Mouse (Mus musculus) lung, embryonic 14.5 days (tissue): ENCODE data around the gene Tacc3. TPM values are rescaled to one million over a fixed set of nuclear protein-coding genes. Genes with fewer than 3 reads are reported as not detected.

Experiments used
- ATAC-seq: fragments of 200-750 bp; cut with Nextera tagmentation; 2 replicates; pipeline ENCODE4 v1.8.0; 2017; ENCODE audit warnings: mild to moderate bottlenecking, moderate TSS enrichment, moderate library complexity; ENCODE audit not compliant: insufficient read depth
- DNase-seq: peaks from one replicate; pipeline ENCODE4 v3.0.0-alpha.2; 2015
- H3K27ac ChIP-seq: fragments of 300-500 bp; sonication (generic); 2 replicates; pipeline ENCODE4 v1.5.1; 2014; ENCODE audit warnings: low read depth, mild to moderate bottlenecking, moderate library complexity
- H3K27me3 ChIP-seq: fragments of 300-500 bp; sonication (generic); 2 replicates; pipeline ENCODE4 v1.6.1; 2014; ENCODE audit warnings: low read length, control low read depth; ENCODE audit not compliant: insufficient read depth
- H3K36me3 ChIP-seq: fragments of 300-500 bp; sonication (generic); 2 replicates; pipeline ENCODE4 v1.6.1; 2014; ENCODE audit warnings: control low read depth; ENCODE audit not compliant: insufficient read depth
- H3K4me1 ChIP-seq: fragments of 300-500 bp; sonication (generic); 2 replicates; pipeline ENCODE4 v1.6.1; 2014; ENCODE audit warnings: antibody characterized with exemption, control low read depth; ENCODE audit not compliant: insufficient read depth
- H3K4me2 ChIP-seq: fragments of 300-500 bp; sonication (generic); 2 replicates; pipeline ENCODE4 v1.6.1; 2014; ENCODE audit warnings: mild to moderate bottlenecking
- H3K4me3 ChIP-seq: fragments of 300-500 bp; sonication (generic); 2 replicates; pipeline ENCODE4 v1.5.1; 2014; ENCODE audit warnings: low read depth, low read length
- H3K9ac ChIP-seq: fragments of 300-500 bp; sonication (generic); 2 replicates; pipeline ENCODE4 v1.6.1; 2014
- H3K9me3 ChIP-seq: fragments of 300-500 bp; sonication (generic); 2 replicates; pipeline ENCODE4 v1.6.1; 2016; ENCODE audit warnings: low read depth, low read length, control low read depth
- CTCF ChIP-seq: IDR thresholded peaks from 2 replicates; pipeline ENCODE4 v1.5.1; 2016; ENCODE audit warnings: antibody characterized with exemption, low read depth
- WGBS: fragments of 180-500 bp; shearing (Covaris S2); extraction: QIAGEN DNeasy Blood & Tissue Kit; methylation state at CpG from one replicate; pipeline ENCODE4 v1.1.7; 2014; 5-methylcytosine and 5-hydroxymethylcytosine counted together
- polyA plus RNA-seq: library from polyadenylated mRNA; unstranded; fragments of >200 nt; fragmentation: Nextera tagmentation; extraction: Ambion mirVana; gene quantifications from 2 replicates; pipeline ENCODE4 v1.2.1, GENCODE M21; 2014

Gene Tacc3
- polyA plus RNA-seq, result 254 and 261 TPM in 2 replicates

DNA sequence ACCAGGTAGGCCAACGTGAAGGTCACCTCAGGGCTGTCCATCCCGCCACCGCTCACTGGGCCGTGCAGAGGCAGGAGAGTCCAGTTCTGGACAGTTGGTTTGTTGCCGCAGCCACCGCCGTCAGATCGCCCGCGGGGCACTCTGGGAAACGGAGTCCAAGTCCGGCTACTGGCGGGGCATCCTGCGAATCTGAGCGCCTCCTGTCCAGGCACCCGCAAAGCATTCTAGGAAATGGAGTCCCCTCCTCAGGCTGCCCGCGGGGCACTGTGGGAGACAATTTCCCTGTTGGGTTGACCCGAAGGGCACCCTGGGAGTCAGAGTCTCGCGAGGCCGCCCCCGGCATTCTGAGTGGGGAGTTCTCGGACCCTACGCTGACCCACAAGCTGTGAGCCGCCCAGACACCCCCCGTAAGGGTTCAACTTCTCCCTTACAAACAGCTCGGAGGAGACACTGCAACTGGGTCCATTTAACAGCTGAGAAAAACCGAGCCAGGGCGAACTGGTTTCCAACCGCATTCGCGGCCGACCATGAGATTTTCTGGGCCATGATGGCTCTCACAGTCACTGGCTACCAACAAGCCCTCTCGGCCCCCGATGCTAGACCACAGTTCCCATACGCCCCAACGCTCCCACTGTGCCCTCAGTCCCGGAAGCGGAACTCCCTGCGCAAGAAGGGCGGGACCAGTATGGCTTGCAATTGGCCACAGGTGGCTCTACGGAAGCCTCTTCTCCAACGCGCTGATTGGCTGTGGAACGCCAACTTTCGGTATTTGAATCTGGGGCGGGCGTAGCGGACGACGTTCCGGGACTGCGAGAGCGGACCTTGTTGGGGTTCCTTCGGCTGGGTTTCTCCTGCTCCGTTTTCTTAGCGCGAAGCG is at the start of gene Tacc3, which contains the start of gene Tmem129:
TSS of gene Tacc3 (plus strand) at position 342 of the 877 bp plus-strand sequence.
TSS of gene Tmem129 (minus strand) at position 630 of the 877 bp plus-strand sequence.
- H3K4me2 ChIP-seq, result peak within 1 kb of the TSS; percentile 83
- peak within 1 kb of the TSS; percentile 86 for H3K9ac ChIP-seq
- under 1% methylated on average over 60 of the region's 60 CpGs for WGBS
- peaks cover 54% of the 10 kb centered on the region for H3K36me3 ChIP-seq
- H3K27me3 ChIP-seq, result no peaks in the 10 kb centered on the region
- peak within 1 kb of the TSS; percentile 93 for H3K27ac ChIP-seq
- peak within 1 kb of the TSS; percentile 87 for H3K4me3 ChIP-seq
- DNase-seq, result peak; percentile 99
- 0 out of 2 replicates have a peak, but pooled peaks have one; percentile 1 for TF ChIP-seq CTCF
- peak; percentile 97 for ATAC-seq
- H3K4me1 ChIP-seq, result 0 out of 2 replicates have a peak, but pooled peaks cover 4% of the 10 kb centered on the region
- H3K9me3 ChIP-seq, result no peaks in the 10 kb centered on the region

DNA sequence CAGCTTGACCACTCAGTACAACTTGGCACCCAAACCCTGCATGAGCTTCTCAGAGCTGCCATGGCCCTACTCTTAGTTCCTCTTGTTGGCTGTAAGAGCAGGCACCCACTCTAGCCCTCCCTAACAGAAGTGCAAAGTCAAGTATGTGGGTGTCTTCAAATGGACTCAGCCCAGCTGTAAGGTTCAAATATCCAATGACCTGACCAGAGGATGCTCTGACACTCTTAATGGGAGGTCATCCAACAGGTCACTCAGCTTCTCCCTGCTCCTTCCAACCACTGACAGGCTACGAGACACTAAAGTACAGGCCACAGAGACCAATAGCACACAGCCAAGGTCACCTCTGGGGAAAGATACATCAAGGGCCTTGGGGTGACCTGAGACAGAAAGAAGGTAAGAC is 48.7 kb upstream of the Tacc3 start:
- H3K36me3 ChIP-seq, result peaks cover 71% of the 10 kb centered on the region
- H3K4me3 ChIP-seq, result no peak overlapping the region
- H3K4me2 ChIP-seq, result no peak overlapping the region
- no peak overlapping the region for H3K27ac ChIP-seq
- no peak for TF ChIP-seq CTCF
- no peak overlapping the region for H3K9ac ChIP-seq
- no peaks in the 10 kb centered on the region for H3K27me3 ChIP-seq
- DNase-seq (no peak), ATAC-seq (no peak)
- H3K9me3 ChIP-seq, result no peaks in the 10 kb centered on the region
- 75% methylated on average over 1 of the region's 1 CpGs for WGBS
- no peaks in the 10 kb centered on the region for H3K4me1 ChIP-seq

DNA sequence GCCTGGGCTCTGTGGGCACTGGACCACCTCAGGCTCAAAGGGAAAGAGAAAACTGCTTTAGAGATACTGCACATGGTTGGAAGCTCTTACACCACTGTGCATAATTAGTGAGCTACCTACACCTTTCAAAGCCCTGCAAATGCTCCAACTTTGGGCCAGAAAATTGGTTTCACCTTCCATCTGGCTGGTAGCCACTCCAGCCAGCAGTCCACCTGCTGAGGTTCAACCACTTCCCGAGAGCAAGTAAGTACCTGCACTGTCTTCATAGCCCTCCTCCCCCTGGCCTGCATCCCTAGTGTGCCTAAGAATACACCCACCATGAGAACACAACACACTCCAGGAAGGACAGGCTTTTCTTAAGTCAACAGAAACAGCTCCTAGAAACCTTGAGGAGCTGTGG is 46.1 kb upstream of the Tacc3 start:
- DNase-seq (no peak), ATAC-seq (no peak)
- no peak overlapping the region for H3K4me2 ChIP-seq
- no peak overlapping the region for H3K9ac ChIP-seq
- H3K9me3 ChIP-seq, result no peaks in the 10 kb centered on the region
- H3K4me1 ChIP-seq, result no peaks in the 10 kb centered on the region
- no peak overlapping the region for H3K27ac ChIP-seq
- TF ChIP-seq CTCF, result no peak
- 74% methylated on average over 1 of the region's 1 CpGs for WGBS
- no peak overlapping the region for H3K4me3 ChIP-seq
- no peaks in the 10 kb centered on the region for H3K27me3 ChIP-seq
- H3K36me3 ChIP-seq, result peaks cover 60% of the 10 kb centered on the region

GRCm38 (mm10) chr5:33614391-33614790 is 43.5 kb upstream of the Tacc3 start:
- Histone ChIP-seq H3K4me3 (no peak overlapping the region), H3K9ac (no peak overlapping the region), H3K36me3 (peaks cover 37% of the 10 kb centered on the region), H3K4me2 (no peak overlapping the region), H3K27me3 (no peaks in the 10 kb centered on the region), H3K9me3 (no peaks in the 10 kb centered on the region), H3K27ac (no peak overlapping the region), H3K4me1 (no peaks in the 10 kb centered on the region)
- no peak for ATAC-seq
- no peak for TF ChIP-seq CTCF
- WGBS, result 76% methylated on average over 6 of the region's 6 CpGs
- no peak for DNase-seq

GRCm38 (mm10) chr5:33622671-33623070 is 35.3 kb upstream of the Tacc3 start:
- DNase-seq (no peak), ATAC-seq (no peak)
- no peak overlapping the region for H3K9ac ChIP-seq
- no peak overlapping the region for H3K4me2 ChIP-seq
- no peak overlapping the region for H3K4me3 ChIP-seq
- H3K9me3 ChIP-seq, result no peaks in the 10 kb centered on the region
- no peaks in the 10 kb centered on the region for H3K4me1 ChIP-seq
- H3K36me3 ChIP-seq, result peaks cover 9% of the 10 kb centered on the region; the same call in 1 of the 2 replicates
- no peak for TF ChIP-seq CTCF
- WGBS, result 92% methylated on average over 2 of the region's 2 CpGs
- no peaks in the 10 kb centered on the region for H3K27me3 ChIP-seq
- H3K27ac ChIP-seq, result no peak overlapping the region

GRCm38 (mm10) chr5:33623766-33624165 is 34.2 kb upstream of the Tacc3 start:
- no peak for DNase-seq
- H3K4me2 ChIP-seq, result no peak overlapping the region
- 75% methylated on average over 3 of the region's 3 CpGs for WGBS

GRCm38 (mm10) chr5:33627968-33628367 is 30.0 kb upstream of the Tacc3 start:
- Histone ChIP-seq H3K4me3 (peak overlapping the region; percentile 65), H3K27me3 (no peaks in the 10 kb centered on the region), H3K27ac (no peak overlapping the region), H3K9ac (0 out of 2 replicates have a peak overlapping the region, but pooled peaks have one; percentile 7), H3K4me2 (peak overlapping the region; percentile 83), H3K36me3 (peaks cover 5% of the 10 kb centered on the region; the same call in 1 of the 2 replicates), H3K9me3 (no peaks in the 10 kb centered on the region), H3K4me1 (peaks cover 9% of the 10 kb centered on the region)
- 24% methylated on average over 4 of the region's 4 CpGs for WGBS
- ATAC-seq, result no peak
- no peak for TF ChIP-seq CTCF
- peak; percentile 18 for DNase-seq

More at GRCm38 (mm10) chr5:33623766-33624165, 34.2 kb upstream of the Tacc3 start:
- peaks cover 9% of the 10 kb centered on the region; the same call in 1 of the 2 replicates for H3K36me3 ChIP-seq
- H3K4me1 ChIP-seq, result peaks cover 5% of the 10 kb centered on the region; the same call in 1 of the 2 replicates
- H3K27me3 ChIP-seq, result no peaks in the 10 kb centered on the region
- H3K9me3 ChIP-seq, result no peaks in the 10 kb centered on the region
- no peak overlapping the region for H3K27ac ChIP-seq
- H3K9ac ChIP-seq, result no peak overlapping the region
- no peak for ATAC-seq
- no peak overlapping the region for H3K4me3 ChIP-seq
- no peak for TF ChIP-seq CTCF
